Mouse (Mus musculus) testis, postnatal 14 days (tissue): ENCODE results near the gene Vwa1.
"Not testable (repeated sequence)": the region's sequence is repeated elsewhere in the genome, so short reads cannot be mapped to it uniquely, and the experiment has no call there.

ENCODE experiments used
- DNase-seq: peaks from one replicate; pipeline ENCODE4 v3.0.0; 2021; ENCODE audit warnings: low spot score

Vwa1 gene

DNA sequence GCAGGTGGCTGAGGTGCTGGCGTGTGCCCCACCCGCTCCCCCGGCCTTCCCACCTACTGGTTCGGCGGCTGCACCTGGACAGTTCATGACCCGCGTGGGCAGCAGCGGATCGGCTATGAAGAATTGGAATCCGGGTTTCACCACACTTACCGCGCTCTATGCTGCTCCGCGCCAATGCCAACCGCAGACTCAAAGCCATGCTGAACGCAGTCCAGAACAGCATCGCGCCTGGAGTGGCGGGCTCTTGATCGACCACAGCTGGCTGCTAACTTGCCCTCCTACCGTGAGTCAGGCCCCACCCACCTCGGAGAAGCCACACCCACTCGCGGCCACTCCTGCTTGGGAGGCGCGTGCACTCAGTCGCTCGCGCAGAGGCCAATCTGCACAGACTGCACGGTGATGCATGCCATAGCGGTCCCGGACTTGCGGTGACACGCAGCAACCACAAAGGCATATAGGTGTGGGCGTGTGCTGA lies at the start of gene Vwa1:
Gene Vwa1 (minus strand): TSS at position 419 of the 475 bp plus-strand sequence.
- peak; percentile 85 for DNase-seq

DNA sequence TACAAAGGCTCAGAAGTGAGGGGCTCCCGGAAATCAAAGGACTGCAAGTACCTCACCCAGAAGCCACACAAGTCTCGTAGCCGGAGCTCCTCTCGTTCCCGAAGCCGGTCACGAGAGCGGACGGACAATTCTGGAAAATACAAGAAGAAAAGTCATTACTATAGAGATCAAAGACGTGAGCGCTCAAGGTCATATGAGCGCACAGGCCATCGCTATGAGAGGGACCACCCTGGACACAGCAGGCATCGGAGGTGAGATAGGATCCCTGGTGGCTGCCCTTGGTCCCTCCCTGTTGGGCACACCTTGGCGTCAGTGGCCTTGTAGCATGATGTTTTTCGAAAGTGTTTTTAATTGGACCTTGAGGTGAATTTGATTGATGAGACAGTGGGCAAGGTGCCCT lies 48.9 kb upstream of the Vwa1 start:
- no peak for DNase-seq

DNA sequence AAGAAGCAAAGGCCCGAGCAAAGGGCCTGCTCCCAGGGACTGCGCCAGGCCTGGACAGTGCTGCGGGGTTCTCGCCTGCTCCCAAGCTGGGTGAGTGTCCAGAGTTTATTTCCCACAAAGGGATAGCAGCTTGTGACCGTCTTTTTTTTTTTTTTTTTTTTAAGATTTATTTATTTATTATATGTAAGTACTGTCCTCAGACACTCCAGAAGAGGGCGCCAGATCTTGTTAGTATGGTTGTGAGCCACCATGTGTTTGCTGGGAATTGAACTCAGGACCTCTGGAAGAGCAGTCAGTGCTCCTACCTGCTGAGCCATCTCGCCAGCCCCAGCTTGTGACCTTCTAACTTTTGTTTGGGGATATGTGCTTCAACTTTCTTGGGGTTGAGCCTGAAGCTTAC lies 46.5 kb upstream of the Vwa1 start:
- no peak for DNase-seq

DNA sequence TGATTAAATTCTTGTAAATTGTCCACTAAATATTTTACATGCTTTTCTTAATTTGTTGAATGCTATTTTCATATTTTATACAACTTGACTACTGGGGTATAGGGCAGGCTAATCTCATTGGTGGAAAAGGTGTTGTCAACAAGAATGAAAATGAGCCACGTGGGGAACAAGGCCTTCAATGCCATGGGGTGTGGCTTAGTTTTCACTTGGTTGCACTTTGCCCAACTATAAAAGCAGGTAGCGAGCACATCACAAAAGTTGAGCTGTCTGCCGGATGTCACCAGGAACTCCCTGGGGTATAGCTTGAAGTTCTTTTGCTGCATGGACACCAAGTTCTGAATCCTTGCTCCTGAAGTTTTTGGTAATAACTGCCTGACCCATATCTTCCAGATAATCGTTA lies 43.0 kb upstream of the Vwa1 start:
- no peak for DNase-seq

DNA sequence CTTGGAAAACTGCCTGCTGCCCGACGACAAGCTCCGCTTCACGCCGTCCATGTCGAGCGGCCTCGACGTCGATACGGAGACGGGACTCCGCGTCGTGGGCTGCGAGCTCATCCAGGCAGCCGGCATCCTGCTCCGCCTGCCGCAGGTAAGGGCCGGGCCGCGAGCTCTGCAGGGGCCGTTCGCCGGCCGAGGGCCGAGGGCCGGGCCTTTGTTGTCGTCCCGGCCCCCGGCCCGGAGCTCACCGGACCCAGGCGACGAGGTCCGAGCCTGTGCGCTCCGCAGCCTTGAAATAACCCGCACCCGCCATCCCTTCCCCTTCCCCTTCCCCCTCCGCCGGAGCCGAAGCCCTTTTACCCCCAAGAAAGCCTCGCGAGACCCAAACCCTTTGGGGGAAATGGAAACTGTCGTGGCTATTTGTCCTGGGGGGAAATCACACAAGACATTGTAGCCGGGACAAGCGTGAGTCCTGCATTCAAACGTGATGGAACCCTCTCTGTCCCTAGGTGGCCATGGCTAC lies 38.2 kb upstream of the Vwa1 start:
- peak; percentile 56 for DNase-seq

DNA sequence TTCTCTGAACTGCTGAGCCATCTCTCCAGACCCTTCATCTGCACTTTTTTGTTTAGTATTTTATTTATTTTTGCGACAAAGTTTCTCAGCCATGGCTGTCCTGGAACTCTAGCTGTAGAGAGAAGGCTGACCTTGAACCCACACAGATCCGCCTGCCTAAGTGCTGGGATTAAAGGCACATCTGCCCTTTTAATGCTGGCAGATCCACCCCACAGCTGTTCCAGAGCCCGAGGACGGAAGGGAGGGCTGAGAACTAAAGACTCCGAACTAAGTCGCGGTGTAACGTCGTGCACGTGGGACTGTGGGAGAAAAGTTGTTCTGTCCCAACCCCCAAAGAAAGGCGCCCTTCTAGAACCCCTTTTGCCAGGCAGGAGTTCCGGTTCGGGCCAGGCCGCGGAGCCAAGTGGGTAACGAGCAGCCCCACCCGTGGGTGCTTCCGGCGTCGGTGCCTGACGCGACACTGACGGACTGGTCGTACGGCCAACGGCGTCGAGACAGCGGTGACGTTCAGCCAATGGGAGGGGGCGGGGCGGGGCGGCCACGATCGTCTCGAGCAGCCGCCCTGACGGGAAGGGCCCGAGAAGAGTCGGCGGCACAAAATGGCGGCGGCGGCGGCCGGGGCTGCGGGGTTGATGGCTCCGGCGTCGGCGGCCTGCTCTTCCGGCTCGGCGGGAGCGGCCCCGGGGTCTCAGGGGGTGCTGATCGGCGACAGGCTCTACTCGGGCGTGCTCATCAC lies 37.6 kb upstream of the Vwa1 start, which contains the start of gene Ccnl2:
Gene Ccnl2 (plus strand): TSS at position 561 of the 736 bp plus-strand sequence.
- DNase-seq, result peak; percentile 96

DNA sequence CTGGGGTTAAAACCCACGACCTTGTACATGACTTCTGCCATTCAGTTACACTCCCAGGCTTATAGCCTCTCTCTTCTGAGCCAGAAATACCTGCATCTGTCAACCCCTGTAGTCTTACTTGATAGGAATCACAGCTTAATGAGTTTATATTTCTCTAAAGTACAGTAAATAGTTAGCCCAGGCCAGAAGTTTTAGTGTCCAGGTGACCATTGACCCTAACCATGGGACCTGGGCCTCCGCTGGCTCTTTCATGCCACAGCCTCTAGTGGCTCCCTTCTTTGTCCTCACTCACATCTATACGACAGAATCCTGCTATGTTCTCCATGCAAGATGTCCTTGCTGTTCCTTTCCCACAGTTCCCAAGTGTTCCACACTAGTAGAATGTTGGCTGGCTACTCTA lies 33.3 kb upstream of the Vwa1 start:
- no peak for DNase-seq

DNA sequence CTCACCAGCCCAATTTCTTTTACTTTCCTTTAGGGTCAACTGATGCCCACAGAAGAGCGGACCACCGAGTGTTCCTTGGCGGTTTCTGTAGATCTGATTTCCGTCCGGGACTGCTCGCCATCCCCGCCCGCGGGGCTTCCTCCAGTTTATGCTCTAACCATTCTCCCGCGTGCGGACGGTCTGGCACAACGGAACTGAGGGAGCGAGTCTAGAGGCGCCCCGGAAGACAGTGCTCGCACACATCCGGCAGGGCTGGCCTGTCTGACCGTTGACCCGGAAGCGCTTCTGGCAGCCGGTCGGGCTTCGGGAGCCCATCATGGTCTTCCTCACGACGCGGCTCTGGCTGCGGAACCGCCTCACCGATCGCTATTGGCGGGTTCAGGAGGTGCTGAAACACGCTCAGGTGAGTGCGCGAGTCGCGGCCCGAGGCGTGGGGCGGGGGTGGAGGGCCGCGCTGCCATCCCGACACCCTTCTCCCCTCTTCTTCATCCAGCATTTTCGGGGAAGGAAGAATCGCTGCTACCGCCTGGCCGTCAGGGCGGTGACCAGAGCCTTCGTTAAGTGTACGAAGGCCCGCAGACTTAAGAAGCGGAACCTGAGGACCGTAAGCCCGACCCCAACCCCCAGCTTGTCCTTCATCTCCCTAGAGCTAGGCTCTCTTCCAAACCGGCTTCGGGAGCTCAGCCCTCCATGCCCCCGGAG lies 29.0 kb upstream of the Vwa1 start:
- DNase-seq, result peak; percentile 94

DNA sequence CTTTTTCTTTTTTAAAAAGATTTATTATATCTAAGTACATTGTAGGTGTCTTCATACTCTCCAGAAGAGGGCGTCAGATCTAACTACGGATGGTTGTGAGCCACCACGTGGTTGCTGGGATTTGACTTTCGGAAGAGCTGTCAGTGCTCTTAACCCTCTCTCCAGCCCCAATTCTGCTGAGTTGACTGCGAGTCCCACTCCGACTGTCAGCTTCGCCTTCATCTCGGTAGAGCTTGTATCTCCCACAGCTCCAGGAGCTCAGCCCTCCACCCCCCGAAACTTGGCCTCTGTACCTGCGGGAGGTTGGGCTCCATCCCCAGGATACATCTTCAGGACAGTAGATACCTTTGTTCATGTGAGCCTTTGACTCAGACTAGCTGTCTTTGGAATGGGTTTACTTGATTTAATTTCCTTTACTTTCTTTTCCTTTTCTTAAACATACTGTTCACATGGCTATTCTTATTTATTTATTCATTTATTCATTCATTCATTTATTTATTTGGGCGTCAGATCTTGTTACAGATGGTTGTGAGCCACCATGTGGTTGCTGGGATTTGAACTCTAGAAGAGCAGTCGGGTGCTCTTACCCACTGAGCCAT lies 28.3 kb upstream of the Vwa1 start, which contains the start of gene Mrpl20:
Gene Mrpl20 (plus strand): TSS at position 138 of the 599 bp plus-strand sequence.
- no peak for DNase-seq

DNA sequence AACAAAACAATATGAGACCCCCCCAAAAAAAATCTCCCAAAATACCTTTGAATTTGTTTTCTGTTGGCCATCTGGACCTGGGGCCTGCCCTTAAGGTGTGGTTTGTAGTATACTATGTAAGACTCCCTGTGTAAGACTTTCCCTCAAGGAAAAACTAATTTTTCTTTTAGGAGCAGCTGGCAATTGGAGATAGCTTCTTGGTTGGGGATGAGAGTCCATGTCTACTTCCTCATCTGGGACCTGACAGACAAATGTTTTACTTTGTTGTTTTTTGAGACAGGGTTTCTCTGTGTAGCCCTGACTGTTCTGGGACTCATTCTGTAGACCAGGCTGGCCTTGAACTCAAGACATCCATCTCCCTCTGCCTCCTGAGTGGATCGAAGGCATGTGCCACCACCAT lies 27.6 kb upstream of the Vwa1 start:
- no peak for DNase-seq

DNA sequence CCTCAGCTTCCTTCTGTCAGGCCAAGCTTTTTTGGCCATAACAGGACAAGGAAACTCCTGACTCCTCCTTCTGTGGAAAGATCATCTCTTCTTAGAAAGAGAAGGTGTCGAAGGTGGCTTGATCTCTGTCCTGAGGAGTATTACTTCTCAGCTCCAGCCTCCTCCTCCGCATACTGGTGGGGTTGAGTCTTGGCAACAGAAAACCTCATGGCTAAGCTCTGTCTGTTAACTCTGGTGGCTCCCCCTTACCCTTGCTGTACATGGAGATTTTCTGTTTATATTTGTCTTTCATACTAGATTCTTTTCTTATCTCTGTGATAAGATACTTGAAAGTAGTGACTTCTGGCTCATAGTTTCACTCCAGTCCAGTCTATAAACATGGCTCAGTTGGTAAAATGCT lies 19.2 kb upstream of the Vwa1 start:
- no peak for DNase-seq

DNA sequence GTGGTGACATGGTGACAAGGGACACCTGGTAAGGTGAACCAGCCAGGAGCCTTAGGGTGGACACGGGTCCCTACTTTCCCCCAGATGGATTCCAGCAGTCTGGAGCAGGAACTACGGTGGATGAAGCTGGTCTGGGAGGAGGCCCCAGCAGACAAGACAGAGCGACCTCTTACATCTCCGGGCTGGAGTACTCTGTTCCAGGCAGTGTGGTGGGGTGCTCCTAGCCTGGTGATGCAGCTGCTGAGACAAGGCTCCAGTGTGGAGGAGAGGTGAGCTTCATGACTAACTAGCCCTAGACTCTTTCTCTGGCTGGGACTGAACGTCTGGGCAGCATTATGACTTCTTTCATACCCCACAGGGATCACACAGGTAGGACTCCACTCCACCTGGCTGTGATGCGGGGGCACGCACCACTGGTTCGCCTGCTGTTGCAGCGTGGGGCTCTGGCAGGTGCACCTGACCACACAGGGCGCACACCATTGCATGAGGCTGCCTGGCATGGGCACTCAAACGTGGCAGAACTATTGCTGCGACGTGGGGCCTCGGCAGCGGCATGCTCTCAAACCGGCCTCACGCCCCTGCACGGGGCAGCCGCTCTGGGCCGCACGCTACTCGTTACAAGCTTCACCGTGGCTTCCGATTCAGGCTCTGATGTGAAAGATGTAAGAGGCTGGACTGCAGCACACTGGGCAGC lies 16.9 kb upstream of the Vwa1 start:
- peak; percentile 16 for DNase-seq

DNA sequence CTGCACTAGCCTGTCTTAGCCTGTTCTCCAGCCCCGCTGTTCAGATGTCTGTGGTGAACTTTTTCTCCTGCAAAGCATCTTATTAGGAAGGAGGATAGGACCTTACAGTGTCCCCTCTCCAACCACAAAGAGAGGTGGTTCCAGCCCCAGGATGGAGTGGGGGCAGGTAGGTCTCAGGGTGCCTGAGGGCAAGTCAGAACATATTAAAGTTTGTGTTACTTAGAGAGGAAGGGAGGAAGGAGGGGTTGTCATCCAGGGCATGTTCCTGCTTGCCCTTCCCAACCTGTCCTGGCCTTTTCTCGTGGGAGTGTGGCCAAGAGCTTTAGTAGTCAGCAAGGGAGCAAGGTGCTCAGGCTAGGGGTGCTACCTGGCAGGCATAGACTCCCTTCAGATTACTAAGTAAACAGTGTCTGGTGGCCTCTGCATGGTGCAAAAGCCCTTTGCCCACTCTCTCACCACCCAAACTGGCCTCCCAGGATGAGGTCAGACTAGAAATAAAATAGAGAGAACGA lies 16.2 kb upstream of the Vwa1 start:
- DNase-seq, result no peak

DNA sequence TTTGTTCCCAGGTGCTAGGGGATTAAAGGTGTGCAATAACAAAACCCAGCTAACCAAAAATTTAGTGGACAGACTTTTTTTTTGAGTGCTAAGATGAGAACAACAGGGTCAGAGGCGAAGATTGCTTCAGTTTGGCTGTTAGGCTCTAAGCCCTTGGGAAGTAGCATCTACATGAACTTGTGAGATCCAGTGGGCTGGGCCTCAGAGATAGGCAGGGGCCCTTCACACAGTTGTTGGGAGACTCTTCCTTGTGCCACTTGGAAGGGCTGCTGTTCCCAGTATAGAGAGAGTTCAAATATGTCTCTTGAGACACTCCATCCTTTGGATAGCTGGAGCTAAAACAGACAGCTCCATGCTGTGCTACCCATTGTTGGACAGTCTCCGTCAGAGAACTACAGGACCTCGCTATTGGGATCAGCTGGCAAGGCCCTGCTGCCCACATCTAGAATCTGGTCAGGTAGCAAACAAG lies 15.6 kb upstream of the Vwa1 start, which contains the start of gene Ankrd65:
Gene Ankrd65 (plus strand): TSS at position 419 of the 469 bp plus-strand sequence.
- no peak for DNase-seq

DNA sequence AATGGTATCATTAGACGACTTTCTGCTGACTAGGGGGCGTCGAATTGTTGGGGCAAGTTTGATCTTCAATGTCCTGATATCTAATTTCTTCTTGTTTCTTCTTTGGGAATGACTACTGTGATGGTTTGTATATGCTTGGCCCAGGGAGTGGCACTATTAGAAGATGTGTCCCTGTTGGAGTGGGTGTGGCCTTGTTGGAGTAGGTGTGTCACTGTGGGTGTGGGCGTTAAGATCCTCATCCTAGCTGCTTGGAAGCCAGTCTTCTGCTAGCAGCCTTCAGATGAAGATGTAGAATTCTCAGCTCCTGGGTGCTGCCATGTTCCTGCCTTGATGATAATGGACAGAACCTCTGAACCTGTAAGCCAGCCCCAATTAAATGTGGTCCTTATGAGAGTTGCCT lies 14.3 kb upstream of the Vwa1 start:
- DNase-seq, result not testable (repeated sequence)

DNA sequence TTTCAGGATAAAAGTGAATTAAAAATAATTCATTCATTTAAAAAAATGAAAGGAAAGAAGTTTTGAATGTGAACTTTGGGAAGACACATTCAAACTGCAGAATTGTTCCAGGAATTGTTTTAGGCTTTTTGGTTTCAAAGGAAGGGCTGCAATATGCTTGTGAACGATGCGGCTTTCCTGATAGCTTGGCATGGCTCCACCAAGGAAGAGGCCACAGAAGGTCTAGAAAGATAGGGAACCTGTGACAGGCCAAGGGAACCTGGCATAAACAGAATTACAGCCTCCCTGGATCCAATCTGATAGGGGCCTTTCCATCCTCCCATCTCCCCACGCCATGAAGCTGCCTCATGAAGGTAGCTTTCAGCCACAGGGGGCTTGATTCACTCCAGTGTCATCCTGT lies 13.8 kb upstream of the Vwa1 start:
- DNase-seq, result no peak

DNA sequence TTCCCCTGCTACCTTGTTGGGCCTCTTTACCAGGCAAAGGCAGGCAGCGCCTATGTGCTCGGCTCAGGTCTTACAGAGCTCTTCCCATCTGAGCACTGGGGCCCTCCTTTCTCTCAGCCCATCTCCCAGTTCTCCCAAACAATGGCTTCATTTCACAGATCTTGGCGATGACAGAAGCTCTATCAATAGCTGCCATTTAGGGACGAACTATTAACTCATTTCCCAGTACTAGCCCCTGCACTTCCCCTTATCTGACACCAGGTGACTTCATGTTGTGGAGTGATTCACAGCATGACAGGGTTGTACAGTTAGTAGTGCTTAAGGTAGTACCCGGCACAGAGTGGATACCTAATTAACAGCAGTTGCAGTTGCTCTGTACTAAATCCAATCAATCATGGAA lies 11.3 kb upstream of the Vwa1 start, which contains the start of gene Tmem88b:
Gene Tmem88b (minus strand): TSS at position 56 of the 400 bp plus-strand sequence.
- DNase-seq, result no peak

DNA sequence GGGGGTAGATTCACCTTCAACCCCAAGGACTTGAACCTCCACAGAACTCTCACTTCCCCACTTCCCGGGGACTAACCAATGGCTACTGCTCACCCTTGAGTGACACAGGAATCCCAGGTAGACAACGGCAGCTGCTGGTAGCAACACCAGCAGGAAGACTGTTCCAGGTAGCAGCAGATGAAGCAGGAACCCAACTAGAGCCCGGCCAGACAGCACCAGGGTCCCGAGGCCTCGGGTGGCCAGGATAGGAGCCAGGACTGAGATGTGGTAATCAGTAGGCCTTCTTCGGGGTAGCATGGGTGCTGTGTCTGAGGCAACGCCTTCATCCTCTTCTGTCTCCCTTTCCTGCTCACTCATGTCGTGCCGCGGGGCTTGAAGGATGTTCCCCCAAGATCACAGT lies 10.7 kb upstream of the Vwa1 start:
- DNase-seq, result no peak

DNA sequence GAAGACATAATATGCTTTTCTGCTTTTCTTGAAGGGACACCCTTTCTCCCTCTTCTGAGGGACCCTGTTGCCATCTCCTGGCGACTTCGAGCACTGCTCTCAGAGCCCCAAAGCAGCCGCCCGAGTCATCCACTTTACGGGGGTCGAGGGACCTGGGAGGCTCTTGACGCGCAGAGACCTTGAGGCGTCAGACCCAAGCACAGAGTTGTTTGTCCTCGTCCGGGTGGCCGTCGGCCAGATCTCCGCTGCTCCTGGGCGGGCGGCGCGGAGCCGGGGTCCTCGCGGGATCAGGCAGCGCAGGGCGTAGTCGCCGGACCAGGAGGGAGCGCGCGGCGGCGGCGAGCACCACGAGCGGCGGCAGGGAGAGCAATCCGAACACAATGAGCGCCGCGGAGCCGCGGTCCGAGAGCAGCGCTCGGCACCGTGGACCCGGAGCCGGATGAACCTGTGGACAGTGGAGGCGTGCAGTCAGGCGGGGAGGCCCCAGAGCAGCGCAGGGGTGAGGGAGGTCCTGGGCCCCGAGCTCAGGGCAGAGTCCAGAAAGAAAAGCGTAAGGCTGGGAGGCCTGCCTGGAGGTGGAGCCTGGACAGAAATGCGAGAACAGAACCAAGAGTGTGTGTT lies 9.7 kb upstream of the Vwa1 start:
- DNase-seq, result peak; percentile 68

DNA sequence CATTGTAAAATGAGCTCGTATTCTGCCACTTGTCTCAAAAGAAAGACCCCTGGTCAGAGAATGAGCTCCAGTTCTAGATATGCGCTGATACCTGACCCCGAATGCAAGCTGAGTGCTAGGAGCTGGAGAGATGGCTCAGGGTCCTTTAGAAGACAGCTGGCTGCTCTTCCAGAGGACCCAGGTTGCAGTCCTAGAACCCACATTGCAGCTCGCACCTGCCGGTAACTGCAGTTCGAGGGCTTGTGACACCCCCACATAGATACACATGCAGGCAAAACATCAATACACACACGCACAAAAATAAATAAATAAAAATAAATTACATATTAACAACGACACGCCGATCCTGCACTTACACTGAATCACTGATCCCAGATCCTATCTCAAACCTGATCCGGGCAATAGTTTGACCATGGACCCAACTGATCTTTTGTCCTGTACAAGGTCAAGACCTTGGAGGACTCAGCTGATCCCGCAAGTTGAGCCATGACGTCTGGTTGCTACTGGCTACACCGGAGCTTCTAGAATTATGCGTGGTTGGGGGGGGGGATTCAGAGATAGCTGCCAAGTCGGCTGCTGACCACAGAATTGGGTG lies 9.1 kb upstream of the Vwa1 start:
- no peak for DNase-seq

DNA sequence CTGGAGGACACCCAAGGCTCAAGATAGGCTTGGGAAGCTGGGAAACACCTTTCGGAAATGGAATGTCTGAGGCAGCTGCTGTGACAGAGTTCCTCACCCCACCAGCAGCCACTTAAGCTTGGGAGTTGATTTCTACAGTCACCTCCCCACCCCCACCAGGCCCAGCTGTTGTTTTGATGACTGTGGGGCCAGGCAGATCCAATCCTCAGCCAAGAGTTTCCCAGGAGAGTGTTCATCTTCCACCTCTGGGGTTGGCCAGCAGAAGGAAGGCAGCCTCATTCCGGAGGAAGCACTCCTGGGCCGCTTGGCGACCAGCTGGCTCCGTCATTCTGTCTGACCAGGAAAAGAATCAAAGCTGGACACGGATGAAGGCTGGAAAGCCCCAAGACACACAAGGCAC lies 6.4 kb upstream of the Vwa1 start:
- peak; percentile 67 for DNase-seq
